Mouse (Mus musculus) midbrain, postnatal 0 days (tissue): ENCODE measurements at regions not wholly inside any gene's neighbourhood (a gene's known extent, or its start where the extent isn't known, plus 50 kb on each side); places are given as distances from the start of the nearest gene placed in this dataset.
A peak's percentile ranks its signal among the peaks of the same experiment; 100 is the strongest.

Experiments
- ATAC-seq: fragments of 200-750 bp; cut with Nextera tagmentation; 2 replicates; pipeline ENCODE4 v1.8.0; 2017; ENCODE audit warnings: moderate number of reproducible peaks, mild to moderate bottlenecking, moderate TSS enrichment, moderate library complexity; ENCODE audit not compliant: low FRiP score
- DNase-seq: peaks from one replicate; pipeline ENCODE4 v3.0.0-alpha.2; 2015; ENCODE audit warnings: low spot score
- H3K27ac ChIP-seq: fragments of 300-500 bp; sonication (generic); 2 replicates; pipeline ENCODE4 v1.5.1; 2014; ENCODE audit warnings: low read depth, mild to moderate bottlenecking, low read length, mixed read lengths
- H3K27me3 ChIP-seq: fragments of 300-500 bp; sonication (generic); 2 replicates; pipeline ENCODE4 v1.6.1; 2014; ENCODE audit warnings: low read length, control low read depth, mixed read lengths; ENCODE audit not compliant: insufficient read depth
- H3K36me3 ChIP-seq: fragments of 300-500 bp; sonication (generic); 2 replicates; pipeline ENCODE4 v1.6.1; 2014; ENCODE audit warnings: low read length, control low read depth, mixed read lengths; ENCODE audit not compliant: insufficient read depth
- H3K4me1 ChIP-seq: fragments of 300-500 bp; sonication (generic); 2 replicates; pipeline ENCODE4 v1.6.1; 2014; ENCODE audit warnings: mild to moderate bottlenecking, control low read depth, antibody characterized with exemption, low read length, mixed read lengths; ENCODE audit not compliant: insufficient read depth
- H3K4me2 ChIP-seq: fragments of 300-500 bp; sonication (generic); 2 replicates; pipeline ENCODE4 v1.6.1; 2014; ENCODE audit warnings: low read depth, mild to moderate bottlenecking, low read length, mixed read lengths; ENCODE audit not compliant: poor library complexity, severe bottlenecking
- H3K4me3 ChIP-seq: fragments of 300-500 bp; sonication (generic); 2 replicates; pipeline ENCODE4 v1.5.1; 2014; ENCODE audit warnings: low read depth, mild to moderate bottlenecking, low read length, moderate library complexity
- H3K9ac ChIP-seq: fragments of 300-500 bp; sonication (generic); replicated peaks from 2 replicates; pipeline ENCODE4 v1.6.1; 2014; ENCODE audit warnings: mild to moderate bottlenecking, low read length, moderate library complexity, mixed read lengths; ENCODE audit not compliant: poor library complexity, severe bottlenecking
- H3K9me3 ChIP-seq: fragments of 300-500 bp; sonication (generic); 2 replicates; pipeline ENCODE4 v1.6.1; 2016; ENCODE audit warnings: low read length, control low read depth
- CTCF ChIP-seq: IDR thresholded peaks from 2 replicates; pipeline ENCODE4 v1.5.1; 2016; ENCODE audit warnings: antibody characterized with exemption, mild to moderate bottlenecking
- WGBS: fragments of 180-500 bp; shearing (Covaris S2); extraction: QIAGEN DNeasy Blood & Tissue Kit; methylation state at CpG from one replicate; pipeline ENCODE4 v1.1.7; 2014; 5-methylcytosine and 5-hydroxymethylcytosine counted together

DNA sequence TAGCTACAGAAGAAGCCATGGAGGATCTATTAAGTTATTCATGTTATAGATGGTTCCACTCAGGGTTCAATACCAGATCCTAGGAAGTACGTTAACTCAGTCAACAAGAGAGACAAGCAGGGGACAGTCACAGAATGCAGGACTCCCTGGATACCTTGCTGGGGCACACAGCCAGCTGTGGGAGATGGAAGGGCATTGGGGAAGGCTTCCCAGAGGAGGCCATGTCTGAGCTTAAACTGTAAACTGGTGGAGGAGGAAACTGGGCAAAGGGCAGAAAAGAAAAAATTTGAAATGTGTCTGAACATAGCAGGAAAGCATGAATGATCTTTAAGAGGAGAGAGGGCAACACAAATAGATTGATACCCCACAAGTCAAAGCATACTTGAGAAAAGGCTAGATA, 229.5 kb downstream of the Emx2 start:
- no peak overlapping the region for H3K9ac ChIP-seq
- no peak overlapping the region for H3K4me3 ChIP-seq
- H3K4me2 ChIP-seq = no peak overlapping the region
- 90% methylated on average over 1 of the region's 1 CpGs for whole genome bisulfite sequencing
- no peaks in the 10 kb centered on the region for H3K36me3 ChIP-seq
- H3K27me3 ChIP-seq = no peaks in the 10 kb centered on the region
- no peaks in the 10 kb centered on the region for H3K4me1 ChIP-seq
- H3K27ac ChIP-seq = no peak overlapping the region
- TF ChIP-seq CTCF = no peak
- ATAC-seq (no peak), DNase-seq (no peak)
- no peaks in the 10 kb centered on the region for H3K9me3 ChIP-seq

DNA sequence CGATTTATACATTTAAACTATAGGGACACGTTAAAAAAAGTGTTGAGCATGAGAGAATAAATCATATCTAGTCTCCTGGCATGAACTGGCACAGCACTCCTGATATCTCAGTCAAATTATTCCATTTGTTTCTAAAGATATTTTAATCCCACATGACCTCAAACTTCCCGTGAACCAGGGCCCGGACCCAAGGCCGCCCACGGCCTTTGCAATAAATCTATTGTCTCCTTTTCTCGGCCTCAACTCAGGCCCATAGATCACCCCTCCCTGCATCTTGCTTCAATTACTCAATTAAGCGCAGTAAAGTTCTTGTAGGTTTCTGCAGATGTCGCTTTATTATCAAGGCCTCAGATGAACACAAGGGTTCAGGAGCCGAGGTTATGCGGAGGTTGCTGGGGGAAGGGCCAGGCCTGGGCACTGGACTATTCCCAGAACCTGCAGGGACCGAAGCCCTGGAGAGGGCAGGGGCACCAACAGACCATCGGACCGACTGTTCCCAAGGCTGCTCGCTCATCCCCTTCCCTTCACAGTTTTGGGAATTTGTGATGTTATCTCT, 233.4 kb downstream of the Emx2 start:
- ATAC-seq (no peak), DNase-seq (no peak)
- Histone ChIP-seq H3K4me2 (no peak overlapping the region), H3K4me3 (no peak overlapping the region), H3K27me3 (no peaks in the 10 kb centered on the region), H3K27ac (no peak overlapping the region), H3K4me1 (no peaks in the 10 kb centered on the region), H3K9ac (no peak overlapping the region), H3K36me3 (no peaks in the 10 kb centered on the region), H3K9me3 (no peaks in the 10 kb centered on the region)
- TF ChIP-seq CTCF = no peak
- WGBS = 86% methylated on average over 15 of the region's 15 CpGs

DNA sequence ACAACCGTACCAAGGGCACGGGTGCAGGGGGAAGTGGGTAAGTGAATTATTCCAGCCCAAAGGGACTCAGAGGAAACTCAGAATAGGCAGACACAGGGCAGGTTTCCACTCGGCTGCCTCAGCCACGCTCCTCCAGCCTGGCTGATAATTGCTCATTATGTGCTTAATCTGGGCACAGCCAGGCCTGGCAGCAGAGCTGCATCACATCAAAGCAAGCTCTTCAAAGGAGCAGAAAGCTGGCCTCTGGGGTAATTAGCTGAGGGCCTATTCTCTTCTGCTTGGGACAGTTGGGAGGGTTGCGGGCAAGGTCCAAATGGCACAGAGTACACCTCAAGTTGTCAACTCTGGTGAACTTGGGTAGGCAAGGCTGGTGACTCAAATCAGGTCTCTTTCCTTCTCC, 239.5 kb downstream of the Emx2 start:
- TF ChIP-seq CTCF = no peak
- no peak for ATAC-seq
- no peaks in the 10 kb centered on the region for H3K9me3 ChIP-seq
- no peaks in the 10 kb centered on the region for H3K36me3 ChIP-seq
- 19% methylated on average over 5 of the region's 5 CpGs for WGBS
- no peaks in the 10 kb centered on the region; the same call in 1 of the 2 replicates for H3K27me3 ChIP-seq
- peak; percentile 73 for DNase-seq
- H3K27ac ChIP-seq = no peak overlapping the region
- H3K4me3 ChIP-seq = no peak overlapping the region
- no peak overlapping the region for H3K9ac ChIP-seq
- no peak overlapping the region for H3K4me2 ChIP-seq
- H3K4me1 ChIP-seq = no peaks in the 10 kb centered on the region

DNA sequence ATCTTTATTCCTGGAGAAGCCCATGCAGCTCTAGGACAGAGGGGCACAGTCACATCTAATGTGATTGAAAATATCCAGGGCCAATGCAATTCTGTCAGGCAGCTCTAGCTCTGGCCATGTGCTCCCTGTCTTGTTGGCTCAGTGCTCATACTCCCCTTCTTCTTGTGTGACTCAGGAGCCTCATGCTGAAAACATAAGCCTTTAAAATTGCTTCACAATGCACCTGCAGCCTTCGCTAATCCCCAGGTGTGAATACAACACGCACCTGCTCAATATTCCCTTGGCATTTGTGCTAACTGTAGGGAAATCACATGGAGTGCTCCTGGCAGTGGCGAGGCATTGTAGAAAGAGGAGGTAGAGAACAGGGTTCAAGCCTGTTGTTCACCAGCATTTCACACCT, 242.0 kb downstream of the Emx2 start:
- Histone ChIP-seq H3K9me3 (no peaks in the 10 kb centered on the region), H3K27me3 (no peaks in the 10 kb centered on the region; the same call in 1 of the 2 replicates), H3K4me3 (no peak overlapping the region), H3K36me3 (no peaks in the 10 kb centered on the region), H3K4me1 (no peaks in the 10 kb centered on the region), H3K9ac (no peak overlapping the region), H3K27ac (no peak overlapping the region), H3K4me2 (no peak overlapping the region)
- 69% methylated on average over 3 of the region's 3 CpGs for WGBS
- ATAC-seq (no peak), DNase-seq (no peak)
- no peak for TF ChIP-seq CTCF

DNA sequence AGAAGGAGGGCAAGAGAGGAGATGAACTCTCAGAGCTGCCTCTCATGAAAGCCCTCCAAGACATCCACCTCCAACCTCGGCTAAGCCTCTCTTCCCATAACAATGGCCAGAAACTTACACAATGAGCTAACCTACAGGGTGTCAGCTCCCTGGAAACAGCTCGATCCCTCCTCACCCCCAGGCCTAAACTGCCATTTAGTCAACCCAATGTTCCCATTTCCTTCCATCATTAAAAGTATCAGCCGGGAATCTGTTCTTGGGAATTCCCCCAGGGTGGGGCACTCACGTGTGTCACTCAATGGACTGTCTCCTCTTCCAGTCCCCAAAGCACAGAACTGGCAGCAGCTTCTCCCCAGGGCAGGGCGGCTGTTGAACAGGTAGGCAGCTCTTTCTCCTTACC, 236.3 kb downstream of the Rab11fip2 start:
- Histone ChIP-seq H3K9me3 (no peaks in the 10 kb centered on the region), H3K36me3 (no peaks in the 10 kb centered on the region), H3K9ac (no peak overlapping the region), H3K27ac (no peak overlapping the region), H3K4me2 (no peak overlapping the region), H3K27me3 (no peaks in the 10 kb centered on the region), H3K4me1 (no peaks in the 10 kb centered on the region), H3K4me3 (no peak overlapping the region)
- ATAC-seq (no peak), DNase-seq (no peak)
- WGBS = 40% methylated on average over 5 of the region's 5 CpGs
- TF ChIP-seq CTCF = no peak

DNA sequence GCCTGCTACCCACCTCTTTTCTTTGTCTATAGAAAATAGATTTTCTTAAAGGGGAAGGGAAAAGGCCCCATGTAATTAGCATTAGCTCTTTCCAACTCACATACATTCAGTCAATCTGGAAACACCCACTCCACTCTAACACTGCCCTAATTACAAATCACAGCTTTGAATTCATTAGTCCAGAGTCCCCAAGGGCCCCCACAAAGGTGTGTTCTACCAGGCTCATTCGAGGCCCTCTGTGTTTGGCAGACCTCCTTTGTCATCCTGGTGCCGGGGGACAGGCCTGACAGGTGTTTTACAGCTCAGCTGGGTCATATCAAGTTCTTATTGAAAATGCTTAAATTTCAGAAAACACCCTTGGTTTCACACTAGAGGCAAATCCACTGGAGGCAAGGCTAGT, 234.3 kb downstream of the Rab11fip2 start:
- H3K27ac ChIP-seq = no peak overlapping the region
- ATAC-seq (no peak), DNase-seq (no peak)
- H3K9ac ChIP-seq = no peak overlapping the region
- no peaks in the 10 kb centered on the region for H3K27me3 ChIP-seq
- H3K36me3 ChIP-seq = no peaks in the 10 kb centered on the region
- no peak overlapping the region for H3K4me2 ChIP-seq
- TF ChIP-seq CTCF = no peak
- H3K4me1 ChIP-seq = no peaks in the 10 kb centered on the region
- no peak overlapping the region for H3K4me3 ChIP-seq
- H3K9me3 ChIP-seq = no peaks in the 10 kb centered on the region
- WGBS = 41% methylated on average over 2 of the region's 2 CpGs
